ENCODE assay signal across 1 mouse cellular context in the genomic region with DNA sequence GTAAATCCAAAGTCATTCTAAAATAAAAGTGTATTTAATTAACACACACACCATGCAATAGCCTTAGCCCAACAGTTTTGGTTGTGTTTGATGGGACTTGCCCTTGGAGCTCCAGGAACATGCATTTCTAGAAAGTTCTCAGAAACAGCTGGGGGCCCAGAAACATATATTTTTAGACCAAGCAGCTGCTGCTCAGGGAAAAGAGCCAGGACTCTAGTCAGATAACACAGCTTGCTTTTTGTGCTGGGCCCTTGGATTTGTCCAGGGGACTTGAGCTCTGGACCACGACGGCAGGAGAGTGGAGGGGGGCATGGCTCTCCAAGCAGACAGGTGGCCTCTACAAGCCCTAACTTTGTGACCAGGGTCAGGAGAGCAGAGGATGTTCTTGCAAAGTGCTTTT.
TF ChIP-seq lines count a peak whose summit lies in the region.

No protein-coding gene starts in this region.

TF ChIP-seq in MEL, 35 proteins besides CTCF, POLR2A, EP300 and RAD21:
- TF ChIP-seq SIN3A (IDR thresholded peaks at IDR 0.05; ENCODE audit: low read length) (no peak), ETS1 (IDR thresholded peaks at IDR 0.05; ENCODE audit: low read depth, low read length) (peak; percentile 42), MXI1 (IDR thresholded peaks at IDR 0.05; ENCODE audit: low read depth, low read length) (no peak), NELFE (IDR thresholded peaks at IDR 0.05; ENCODE audit: low read depth, low read length) (no peak), ELF1 (IDR thresholded peaks at IDR 0.05; ENCODE audit: low read depth, low read length) (no peak), POLR2AphosphoS5 (IDR thresholded peaks at IDR 0.05; ENCODE audit: borderline replicate concordance, low read depth, low read length) (no peak)
